Mouse (Mus musculus): Measurements from ENCODE around the gene Dnttip1. TPM values are rescaled to one million over a fixed set of nuclear protein-coding genes. Genes with fewer than 3 reads are reported as not detected.
"Not testable (repeated sequence)": the region's sequence is repeated elsewhere in the genome, so short reads cannot be mapped to it uniquely, and the experiment has no call there.

The Dnttip1 gene
- polyA plus RNA-seq, 1 experiment from 2014 or later: 54.6 TPM

DNA sequence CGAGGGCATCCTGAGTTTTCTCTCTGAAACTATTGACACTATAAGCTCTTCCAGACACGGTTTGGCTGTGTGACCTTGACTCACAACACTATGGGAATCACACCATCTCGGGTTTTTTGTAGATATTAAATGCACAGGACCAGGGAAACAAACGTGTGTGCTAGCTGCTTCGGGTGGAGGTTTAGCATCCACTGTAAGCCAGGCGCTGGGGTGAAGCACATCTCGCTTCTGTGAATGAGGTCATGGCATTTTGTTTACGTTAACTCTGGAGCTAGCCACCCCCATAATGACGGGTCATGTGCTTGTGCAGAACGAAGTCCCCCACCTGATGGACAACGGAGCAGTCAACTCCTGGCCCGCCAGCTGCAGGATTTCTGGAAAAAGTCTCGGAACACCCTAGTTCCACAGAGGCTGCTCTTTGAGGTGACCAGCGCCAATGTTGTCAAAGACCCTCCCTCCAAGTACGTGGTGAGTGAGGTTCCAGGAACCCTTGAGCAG is 40.7 kb downstream of the Dnttip1 start:
- Histone ChIP-seq H3K27me3 (no peaks in the 10 kb centered on the region), H3K27ac (replicated peaks) (peak overlapping the region; percentile 78), H3K9me3 (no peaks in the 10 kb centered on the region), H3K4me2 (peak overlapping the region; percentile 89), H3K4me3 (peak overlapping the region; percentile 59), H3K4me1 (replicated peaks) (peaks cover 25% of the 10 kb centered on the region), H3K36me3 (peaks cover 2% of the 10 kb centered on the region; the same call in 1 of the 2 replicates), H3K9ac (peak overlapping the region; percentile 55)
- WGBS: 10% methylated on average over 15 of the region's 15 CpGs
- ATAC-seq (ENCODE audit: low FRiP score, low read depth): peak; percentile 21; the same call in 1 of the 2 replicates

DNA sequence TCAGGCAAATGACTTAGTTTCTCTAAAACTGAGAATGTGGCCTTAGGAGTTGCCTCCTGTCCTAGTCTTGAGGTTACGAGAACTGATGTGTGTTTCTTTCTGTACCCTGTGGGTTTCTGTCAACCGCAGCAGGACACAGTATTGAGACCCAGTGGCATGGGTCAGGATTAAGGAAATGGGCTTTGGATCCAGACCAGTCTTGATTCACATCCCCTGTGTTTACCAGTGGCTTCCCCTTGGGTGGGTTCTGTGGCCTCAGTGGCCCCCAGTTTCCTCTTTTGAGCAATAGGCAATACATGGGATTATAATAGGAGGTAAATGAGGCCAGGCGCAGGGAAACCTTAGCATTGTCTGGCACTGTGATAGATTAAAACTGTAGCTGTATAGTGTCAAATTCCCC is 41.2 kb downstream of the Dnttip1 start:
- H3K4me2 ChIP-seq: peak overlapping the region; percentile 89
- peaks cover 25% of the 10 kb centered on the region for H3K4me1 ChIP-seq (replicated peaks)
- no peaks in the 10 kb centered on the region for H3K9me3 ChIP-seq
- WGBS: 81% methylated on average over 3 of the region's 3 CpGs
- peak overlapping the region; percentile 59 for H3K4me3 ChIP-seq
- H3K27ac ChIP-seq (replicated peaks): no peak overlapping the region
- ATAC-seq (ENCODE audit: low FRiP score, low read depth): no peak
- peak overlapping the region; percentile 55; the same call in 1 of the 2 replicates for H3K9ac ChIP-seq
- H3K27me3 ChIP-seq: no peaks in the 10 kb centered on the region
- peaks cover 2% of the 10 kb centered on the region; the same call in 1 of the 2 replicates for H3K36me3 ChIP-seq

DNA sequence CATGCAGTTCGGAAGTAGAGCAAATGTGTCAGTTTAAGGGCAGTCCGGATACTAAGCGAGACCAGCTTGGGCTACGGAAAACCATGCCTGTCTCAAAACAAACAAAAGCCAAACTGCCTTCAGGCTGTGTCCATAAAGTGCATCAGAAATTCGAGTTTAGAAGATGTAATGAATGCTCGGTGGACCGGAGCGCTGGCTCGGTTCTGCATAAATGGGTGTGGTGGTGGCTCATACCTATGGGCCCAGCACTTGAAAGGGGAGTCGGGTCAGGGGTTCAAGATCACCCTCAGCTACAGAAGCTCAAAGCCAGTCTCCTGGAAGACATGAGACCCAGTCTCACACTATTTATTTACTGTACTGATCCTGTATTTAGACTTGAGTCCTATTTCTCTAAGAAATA is 42.0 kb downstream of the Dnttip1 start:
- WGBS: 83% methylated on average over 10 of the region's 10 CpGs
- Histone ChIP-seq H3K4me3 (no peak overlapping the region), H3K9ac (no peak overlapping the region), H3K27me3 (no peaks in the 10 kb centered on the region), H3K4me1 (replicated peaks) (peaks cover 25% of the 10 kb centered on the region), H3K4me2 (peak overlapping the region; percentile 89; the same call in 1 of the 2 replicates), H3K9me3 (no peaks in the 10 kb centered on the region), H3K27ac (replicated peaks) (no peak overlapping the region), H3K36me3 (peaks cover 8% of the 10 kb centered on the region)
- no peak for ATAC-seq (ENCODE audit: low FRiP score, low read depth)

DNA sequence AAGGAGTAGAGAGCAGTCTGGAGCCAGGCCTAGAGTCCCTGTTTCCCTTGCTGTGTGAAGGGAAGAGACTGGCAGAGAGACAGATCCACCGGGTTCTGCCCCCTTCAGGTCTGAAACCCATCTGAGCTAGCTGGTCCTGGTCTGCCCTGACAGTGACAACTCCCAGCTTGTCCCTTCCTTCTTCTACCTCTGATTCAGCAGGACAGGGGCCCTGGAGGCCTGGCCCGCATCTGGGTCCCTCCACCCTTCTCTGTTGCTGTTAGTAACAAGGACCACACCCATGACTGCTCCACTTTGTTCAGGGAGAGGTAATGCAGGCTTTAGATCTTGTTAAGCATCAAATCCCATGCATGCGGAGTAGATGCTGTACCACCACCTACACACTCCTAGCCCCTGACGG is 42.6 kb downstream of the Dnttip1 start:
- ATAC-seq (ENCODE audit: low FRiP score, low read depth): no peak
- Histone ChIP-seq H3K27ac (replicated peaks) (no peak overlapping the region), H3K9ac (no peak overlapping the region), H3K27me3 (no peaks in the 10 kb centered on the region), H3K36me3 (peaks cover 8% of the 10 kb centered on the region), H3K9me3 (no peaks in the 10 kb centered on the region), H3K4me1 (replicated peaks) (peaks cover 25% of the 10 kb centered on the region), H3K4me2 (0 out of 2 replicates have a peak overlapping the region, but pooled peaks have one; percentile 1), H3K4me3 (no peak overlapping the region)
- WGBS: 73% methylated on average over 4 of the region's 4 CpGs

DNA sequence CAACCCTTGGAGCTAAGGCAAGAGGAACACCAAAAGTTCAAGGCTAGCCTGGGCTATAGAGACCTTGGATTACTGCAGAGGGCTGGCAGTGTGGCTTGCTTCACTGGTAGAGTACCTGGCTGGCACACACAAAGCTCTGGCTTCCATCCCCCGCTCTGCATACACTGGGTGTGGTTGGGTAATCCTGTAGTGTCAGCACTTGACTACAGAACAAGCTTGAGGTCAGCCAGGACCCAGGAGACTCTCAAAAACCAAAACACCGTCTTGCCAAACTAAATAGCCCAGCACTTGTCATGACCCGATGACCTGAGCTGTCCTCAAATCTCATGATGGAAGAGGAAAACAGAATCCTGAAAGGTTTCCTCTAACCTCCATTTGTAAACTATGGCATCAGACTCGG is 44.7 kb downstream of the Dnttip1 start:
- H3K36me3 ChIP-seq: peaks cover 13% of the 10 kb centered on the region
- H3K4me3 ChIP-seq: no peak overlapping the region
- H3K9me3 ChIP-seq: no peaks in the 10 kb centered on the region
- H3K27me3 ChIP-seq: no peaks in the 10 kb centered on the region
- H3K4me1 ChIP-seq (replicated peaks): peaks cover 18% of the 10 kb centered on the region
- WGBS: 84% methylated on average over 4 of the region's 4 CpGs
- H3K9ac ChIP-seq: no peak overlapping the region
- H3K27ac ChIP-seq (replicated peaks): no peak overlapping the region
- no peak overlapping the region for H3K4me2 ChIP-seq
- no peak for ATAC-seq (ENCODE audit: low FRiP score, low read depth)

DNA sequence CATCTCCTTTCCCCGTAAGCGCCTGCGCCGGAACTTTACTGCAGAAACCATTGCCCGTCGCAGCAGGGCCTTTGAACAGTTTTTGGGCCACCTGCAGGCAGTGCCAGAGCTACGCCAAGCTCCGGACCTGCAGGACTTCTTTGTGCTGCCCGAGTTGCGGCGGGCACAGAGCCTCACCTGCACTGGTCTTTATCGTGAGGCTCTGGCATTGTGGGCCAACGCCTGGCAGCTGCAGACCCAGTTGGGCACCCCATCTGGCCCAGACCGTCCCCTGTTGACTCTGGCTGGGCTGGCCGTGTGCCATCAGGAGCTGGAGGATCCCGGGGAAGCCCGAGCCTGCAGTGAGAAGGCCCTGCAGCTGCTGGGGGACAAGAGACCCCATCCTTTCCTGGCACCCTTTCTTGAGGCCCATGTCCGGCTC is 46.1 kb downstream of the Dnttip1 start:
- H3K36me3 ChIP-seq: peaks cover 16% of the 10 kb centered on the region
- H3K9ac ChIP-seq: no peak overlapping the region
- ATAC-seq (ENCODE audit: low FRiP score, low read depth): no peak
- H3K27ac ChIP-seq (replicated peaks): no peak overlapping the region
- no peaks in the 10 kb centered on the region for H3K9me3 ChIP-seq
- H3K4me2 ChIP-seq: no peak overlapping the region
- 87% methylated on average over 18 of the region's 18 CpGs for WGBS
- peaks cover 13% of the 10 kb centered on the region for H3K4me1 ChIP-seq (replicated peaks)
- H3K4me3 ChIP-seq: no peak overlapping the region
- H3K27me3 ChIP-seq: no peaks in the 10 kb centered on the region

DNA sequence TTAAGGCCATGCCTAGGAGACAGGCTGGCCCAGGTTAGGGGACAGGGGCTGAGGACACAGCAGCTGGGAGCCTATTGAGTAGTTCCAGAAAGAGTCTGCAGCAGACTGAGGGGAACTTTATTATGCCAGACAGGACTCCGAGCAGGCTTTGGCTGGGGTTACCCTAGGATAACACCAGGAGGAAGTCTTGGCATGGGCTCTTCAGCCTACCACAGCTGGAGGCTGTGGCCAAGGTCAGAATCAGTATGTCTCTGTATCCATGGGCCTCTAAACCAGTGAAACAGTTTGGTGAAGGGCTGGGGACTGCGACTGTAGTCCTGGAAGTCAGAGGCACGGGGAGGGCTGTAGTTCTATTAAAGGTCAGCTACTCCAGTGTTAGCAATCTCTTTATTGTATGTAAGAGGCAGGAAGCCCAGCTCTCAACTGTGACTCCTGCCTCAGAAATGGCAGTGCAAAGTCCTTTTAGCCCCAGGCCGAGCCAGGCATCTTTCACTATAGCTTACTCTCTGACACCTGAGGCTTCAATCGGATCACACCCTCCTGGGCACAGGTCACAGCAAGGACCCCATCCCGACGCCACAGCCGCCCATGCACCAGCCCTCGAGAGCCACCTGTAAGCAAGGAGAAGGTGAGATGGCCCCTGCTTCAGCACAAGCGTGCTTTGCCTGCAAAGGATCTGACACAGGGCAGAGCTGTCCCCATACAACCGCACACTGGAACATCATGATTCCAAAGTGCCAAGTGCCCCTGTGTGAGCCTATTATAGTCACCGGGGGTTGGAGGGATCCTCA is 46.8 kb downstream of the Dnttip1 start:
- Histone ChIP-seq H3K4me2 (no peak overlapping the region), H3K4me3 (no peak overlapping the region), H3K9ac (no peak overlapping the region), H3K27me3 (no peaks in the 10 kb centered on the region), H3K27ac (replicated peaks) (no peak overlapping the region), H3K9me3 (no peaks in the 10 kb centered on the region), H3K4me1 (replicated peaks) (peaks cover 6% of the 10 kb centered on the region), H3K36me3 (peaks cover 16% of the 10 kb centered on the region)
- WGBS: 95% methylated on average over 12 of the region's 12 CpGs
- no peak for ATAC-seq (ENCODE audit: low FRiP score, low read depth)

DNA sequence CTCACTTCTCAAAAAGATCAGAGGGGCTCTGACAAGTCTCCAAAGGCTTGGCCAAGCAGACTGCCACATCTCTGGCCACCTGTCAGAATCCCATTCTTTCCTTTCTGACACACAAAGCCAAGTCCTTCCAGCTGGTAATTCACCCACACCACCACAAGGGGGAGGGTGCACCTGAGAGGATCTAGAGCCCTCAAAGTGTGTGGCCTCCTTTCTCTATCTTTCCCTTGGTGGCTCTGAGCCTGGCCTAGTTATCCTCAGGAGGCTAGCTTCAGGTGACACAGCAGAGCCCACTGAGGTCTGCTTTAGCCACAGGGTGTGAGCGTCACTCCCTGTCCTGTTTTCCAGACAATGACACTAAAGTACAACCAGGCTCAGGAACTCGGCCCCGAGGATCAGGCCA is 47.5 kb downstream of the Dnttip1 start:
- 90% methylated on average over 3 of the region's 3 CpGs for WGBS
- no peaks in the 10 kb centered on the region for H3K9me3 ChIP-seq
- H3K4me2 ChIP-seq: no peak overlapping the region
- peaks cover 3% of the 10 kb centered on the region for H3K4me1 ChIP-seq (replicated peaks)
- no peak overlapping the region for H3K9ac ChIP-seq
- H3K27ac ChIP-seq (replicated peaks): no peak overlapping the region
- no peak overlapping the region for H3K4me3 ChIP-seq
- H3K36me3 ChIP-seq: peaks cover 20% of the 10 kb centered on the region
- H3K27me3 ChIP-seq: no peaks in the 10 kb centered on the region
- ATAC-seq (ENCODE audit: low FRiP score, low read depth): no peak

DNA sequence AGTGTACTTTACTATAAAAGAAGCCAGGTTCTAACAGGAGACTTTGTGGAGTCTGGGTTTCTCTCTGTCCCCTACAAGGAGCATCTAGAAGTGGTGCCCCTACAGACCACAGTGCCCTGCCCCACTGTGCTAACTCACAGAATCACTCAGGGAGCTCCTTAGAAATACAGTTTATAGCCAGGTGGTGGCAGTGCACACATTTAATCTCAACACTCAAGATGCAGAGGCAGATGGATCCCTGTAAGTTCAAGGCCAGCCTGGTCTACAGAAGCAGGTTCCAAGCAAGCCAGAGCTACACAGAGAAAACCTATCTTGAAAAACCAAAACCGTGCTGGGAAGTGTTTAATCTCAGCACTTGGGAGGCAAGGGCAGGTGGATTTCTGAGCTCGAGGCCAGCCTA is 48.0 kb downstream of the Dnttip1 start:
- Histone ChIP-seq H3K9me3 (no peaks in the 10 kb centered on the region), H3K4me1 (replicated peaks) (no peaks in the 10 kb centered on the region), H3K4me3 (no peak overlapping the region), H3K27me3 (no peaks in the 10 kb centered on the region), H3K9ac (no peak overlapping the region), H3K36me3 (peaks cover 20% of the 10 kb centered on the region), H3K27ac (replicated peaks) (no peak overlapping the region), H3K4me2 (no peak overlapping the region)
- ATAC-seq (ENCODE audit: low FRiP score, low read depth): no peak
- 89% methylated on average over 2 of the region's 2 CpGs for WGBS

DNA sequence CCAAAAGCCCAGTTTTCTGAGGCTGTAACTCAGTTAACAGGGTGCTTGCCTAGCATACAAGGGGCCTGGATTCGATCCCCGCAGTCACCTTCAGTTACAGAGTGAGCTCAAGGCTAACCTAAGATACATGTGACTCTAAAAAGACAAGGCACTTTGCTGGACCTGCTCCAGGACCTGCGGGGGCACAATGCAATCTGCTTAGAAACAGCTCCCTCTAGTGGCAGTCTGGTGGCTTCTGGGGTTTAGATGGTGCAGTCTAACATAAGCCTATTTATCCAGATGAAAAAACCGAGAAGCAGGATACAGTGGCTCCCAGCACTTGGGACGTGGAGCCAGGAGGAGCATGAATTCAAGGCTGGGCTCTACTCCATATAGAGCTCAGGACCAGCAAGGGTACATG is 48.5 kb downstream of the Dnttip1 start:
- Histone ChIP-seq H3K36me3 (peaks cover 20% of the 10 kb centered on the region), H3K9me3 (no peaks in the 10 kb centered on the region), H3K27me3 (no peaks in the 10 kb centered on the region), H3K4me3 (no peak overlapping the region), H3K27ac (replicated peaks) (no peak overlapping the region), H3K9ac (no peak overlapping the region), H3K4me1 (replicated peaks) (no peaks in the 10 kb centered on the region), H3K4me2 (no peak overlapping the region)
- ATAC-seq (ENCODE audit: low FRiP score, low read depth): peak; percentile 61
- 32% methylated on average over 5 of the region's 5 CpGs for WGBS

DNA sequence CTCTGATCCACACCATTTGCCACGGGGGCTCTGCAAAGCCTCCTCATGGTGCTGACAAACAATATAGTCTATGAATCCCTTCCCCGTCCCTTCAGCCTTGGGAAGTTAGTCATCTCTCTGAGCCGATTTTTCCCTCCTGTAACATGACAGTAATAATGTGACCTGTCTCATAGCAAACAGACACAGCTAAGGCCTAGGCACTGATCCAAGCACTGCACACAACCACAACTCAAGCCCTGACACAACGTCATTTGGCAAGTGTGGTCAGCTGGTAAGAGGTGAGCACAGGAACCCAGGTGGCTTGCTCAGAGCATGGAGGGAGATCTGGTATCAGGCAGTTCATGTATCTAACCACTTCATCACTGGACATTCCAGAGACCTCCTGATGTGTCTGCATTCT is 50.1 kb downstream of the Dnttip1 start:
- Histone ChIP-seq H3K9ac (no peak overlapping the region), H3K9me3 (no peaks in the 10 kb centered on the region), H3K4me2 (no peak overlapping the region), H3K36me3 (peaks cover 23% of the 10 kb centered on the region), H3K4me3 (no peak overlapping the region), H3K4me1 (replicated peaks) (no peaks in the 10 kb centered on the region), H3K27me3 (no peaks in the 10 kb centered on the region), H3K27ac (replicated peaks) (no peak overlapping the region)
- 93% methylated on average over 4 of the region's 4 CpGs for WGBS
- no peak for ATAC-seq (ENCODE audit: low FRiP score, low read depth)

DNA sequence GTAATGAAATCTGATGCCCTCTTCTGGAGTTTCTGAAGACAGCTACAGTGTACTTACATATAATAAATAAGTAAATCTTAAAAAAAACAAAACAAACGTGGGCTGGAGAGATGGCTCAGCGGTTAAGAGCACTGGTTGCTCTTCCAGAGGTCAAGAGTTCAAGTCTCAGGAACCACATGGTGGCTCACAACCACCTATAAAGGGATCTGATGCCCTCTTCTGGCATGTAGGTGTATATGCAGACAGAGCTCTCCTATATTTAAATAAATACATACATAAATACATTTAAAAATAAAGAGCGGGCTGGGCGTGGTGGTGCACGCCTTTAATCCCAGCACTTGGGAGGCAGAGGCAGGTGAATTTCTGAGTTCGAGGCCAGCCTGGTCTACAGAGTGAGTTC is 52.8 kb downstream of the Dnttip1 start:
- H3K27me3 ChIP-seq; H3K9ac ChIP-seq; H3K4me3 ChIP-seq; H3K4me2 ChIP-seq; H3K27ac ChIP-seq (replicated peaks); H3K9me3 ChIP-seq; ATAC-seq (ENCODE audit: low FRiP score, low read depth): not testable (repeated sequence)
- Histone ChIP-seq H3K4me1 (replicated peaks) (peaks cover 11% of the 10 kb centered on the region), H3K36me3 (peaks cover 18% of the 10 kb centered on the region)
- WGBS: 87% methylated on average over 6 of the region's 6 CpGs
